Mouse (Mus musculus): ENCODE measurements at regions not wholly inside any gene's neighbourhood (a gene's known extent, or its start where the extent isn't known, plus 50 kb on each side); places are given as distances from the start of the nearest gene placed in this dataset.
"Not testable (repeated sequence)": the region's sequence is repeated elsewhere in the genome, so short reads cannot be mapped to it uniquely, and the experiment has no call there.

GRCm38 (mm10) chr17:54753396-54753994, 454.7 kb upstream of the Slc5a7 start:
- DNase-seq, result peak; percentile 54 to 59
- intact Hi-C loops (cut with DNase I), result no loop called here

- intact Hi-C loops (cut with DNase I), result no loop called here
- DNase-seq, result peak in 1 of 2 experiments; percentile 1
These were observed 454.1 kb upstream of the Slc5a7 start for GRCm38 (mm10) chr17:54752917-54753316.

- no peak for DNase-seq
- intact Hi-C loops (cut with DNase I), result no loop called here
These were observed 437.0 kb upstream of the Slc5a7 start for GRCm38 (mm10) chr17:54735836-54736235.

- intact Hi-C loops (cut with DNase I), result no loop called here
- no peak for DNase-seq
These were observed 428.8 kb upstream of the Slc5a7 start for GRCm38 (mm10) chr17:54727660-54728059.

- intact Hi-C loops (cut with DNase I), result no loop called here
- DNase-seq, result no peak
These were observed 427.9 kb upstream of the Slc5a7 start for GRCm38 (mm10) chr17:54726693-54727092.

GRCm38 (mm10) chr17:54713026-54713425, 414.2 kb upstream of the Slc5a7 start:
- no peak for DNase-seq
- intact Hi-C loops (cut with DNase I), result no loop called here

GRCm38 (mm10) chr17:54707811-54708210, 409.0 kb upstream of the Slc5a7 start:
- DNase-seq; intact Hi-C loops (cut with DNase I): not testable (repeated sequence)

GRCm38 (mm10) chr17:54701346-54702108, 402.7 kb upstream of the Slc5a7 start:
- intact Hi-C loops (cut with DNase I), result no loop called here
- DNase-seq, result no peak

- no peak for DNase-seq
- intact Hi-C loops (cut with DNase I), result no loop called here
These were observed 395.8 kb upstream of the Slc5a7 start for GRCm38 (mm10) chr17:54694637-54695036.

- DNase-seq, result no peak
- intact Hi-C loops (cut with DNase I), result no loop called here
These were observed 386.6 kb upstream of the Slc5a7 start for GRCm38 (mm10) chr17:54685143-54686040.

GRCm38 (mm10) chr17:54678111-54678510, 379.3 kb upstream of the Slc5a7 start:
- DNase-seq, result no peak
- intact Hi-C loops (cut with DNase I), result no loop called here

- no peak for DNase-seq
- intact Hi-C loops (cut with DNase I), result no loop called here
These were observed 370.7 kb upstream of the Slc5a7 start for GRCm38 (mm10) chr17:54669499-54669898.

- intact Hi-C loops (cut with DNase I), result no loop called here
These were observed 363.9 kb upstream of the Slc5a7 start for GRCm38 (mm10) chr17:54662558-54663245.

GRCm38 (mm10) chr17:54656553-54656952, 357.7 kb upstream of the Slc5a7 start:
- intact Hi-C loops (cut with DNase I), result no loop called here
- no peak for DNase-seq

More at GRCm38 (mm10) chr17:54662558-54663245, 363.9 kb upstream of the Slc5a7 start:
- DNase-seq, result peak in 1 of 2 experiments; percentile 5

All from heart, postnatal 10 days (tissue).